Mouse (Mus musculus): ENCODE data around the gene Maco1. TPM values are rescaled to one million over a fixed set of nuclear protein-coding genes. Genes with fewer than 3 reads are reported as not detected.
"Not testable (repeated sequence)": the region's sequence is repeated elsewhere in the genome, so short reads cannot be mapped to it uniquely, and the experiment has no call there.

Gene Maco1
- total RNA-seq, 2 experiments from 2014 or later, result 19.4 to 36.0 TPM

GRCm38 (mm10) chr4:134826348-134826747, 26.8 kb downstream of the Maco1 start:
- ATAC-seq (replicated peaks; ENCODE audit: low FRiP score, poor library complexity, severe bottlenecking), result no peak

- not testable (repeated sequence) for ATAC-seq (replicated peaks; ENCODE audit: low FRiP score, poor library complexity, severe bottlenecking)
Measured at GRCm38 (mm10) chr4:134825864-134826263, 27.3 kb downstream of the Maco1 start.

GRCm38 (mm10) chr4:134823560-134823959, 29.6 kb downstream of the Maco1 start:
- ATAC-seq (replicated peaks; ENCODE audit: low FRiP score, poor library complexity, severe bottlenecking), result no peak

- no peak for ATAC-seq (replicated peaks; ENCODE audit: low FRiP score, poor library complexity, severe bottlenecking)
Measured at GRCm38 (mm10) chr4:134821061-134821460, 32.1 kb downstream of the Maco1 start.

- ATAC-seq (replicated peaks; ENCODE audit: low FRiP score, poor library complexity, severe bottlenecking), result no peak
Measured at GRCm38 (mm10) chr4:134817706-134818105, 35.4 kb downstream of the Maco1 start.

- ATAC-seq (replicated peaks; ENCODE audit: low FRiP score, poor library complexity, severe bottlenecking), result no peak
Measured at GRCm38 (mm10) chr4:134814229-134814571, 38.9 kb downstream of the Maco1 start.

- ATAC-seq (replicated peaks; ENCODE audit: low FRiP score, poor library complexity, severe bottlenecking), result no peak
Measured at GRCm38 (mm10) chr4:134813406-134814228, 39.5 kb downstream of the Maco1 start.

GRCm38 (mm10) chr4:134804765-134805164, 48.4 kb downstream of the Maco1 start:
- ATAC-seq (replicated peaks; ENCODE audit: low FRiP score, poor library complexity, severe bottlenecking), result no peak

- ATAC-seq (replicated peaks; ENCODE audit: low FRiP score, poor library complexity, severe bottlenecking), result no peak
Measured at GRCm38 (mm10) chr4:134802765-134803164, 50.4 kb downstream of the Maco1 start.

GRCm38 (mm10) chr4:134802155-134802554, 51.0 kb downstream of the Maco1 start:
- ATAC-seq (replicated peaks; ENCODE audit: low FRiP score, poor library complexity, severe bottlenecking), result no peak

GRCm38 (mm10) chr4:134800693-134801092, 52.5 kb downstream of the Maco1 start:
- no peak for ATAC-seq (replicated peaks; ENCODE audit: low FRiP score, poor library complexity, severe bottlenecking)

GRCm38 (mm10) chr4:134800098-134800497, 53.0 kb downstream of the Maco1 start:
- ATAC-seq (replicated peaks; ENCODE audit: low FRiP score, poor library complexity, severe bottlenecking), result no peak

- ATAC-seq (replicated peaks; ENCODE audit: low FRiP score, poor library complexity, severe bottlenecking), result peak; percentile 84
Measured at GRCm38 (mm10) chr4:134799272-134799671, 53.9 kb downstream of the Maco1 start.

- ATAC-seq (replicated peaks; ENCODE audit: low FRiP score, poor library complexity, severe bottlenecking), result no peak
Measured at GRCm38 (mm10) chr4:134798861-134799260, 54.3 kb downstream of the Maco1 start.

GRCm38 (mm10) chr4:134797621-134798020, 55.5 kb downstream of the Maco1 start:
- ATAC-seq (replicated peaks; ENCODE audit: low FRiP score, poor library complexity, severe bottlenecking), result no peak

- no peak for ATAC-seq (replicated peaks; ENCODE audit: low FRiP score, poor library complexity, severe bottlenecking)
Measured at GRCm38 (mm10) chr4:134796581-134797361, 56.4 kb downstream of the Maco1 start.

- no peak for ATAC-seq (replicated peaks; ENCODE audit: low FRiP score, poor library complexity, severe bottlenecking)
Measured at GRCm38 (mm10) chr4:134795819-134796485, 57.2 kb downstream of the Maco1 start.

- not testable (repeated sequence) for ATAC-seq (replicated peaks; ENCODE audit: low FRiP score, poor library complexity, severe bottlenecking)
Measured at GRCm38 (mm10) chr4:134794959-134795358, 58.2 kb downstream of the Maco1 start.

- peak; percentile 64; the same call in 1 of the 2 replicates for ATAC-seq (replicated peaks; ENCODE audit: low FRiP score, poor library complexity, severe bottlenecking)
Measured at GRCm38 (mm10) chr4:134793213-134793956, 59.8 kb downstream of the Maco1 start.

GRCm38 (mm10) chr4:134791731-134792130, 61.4 kb downstream of the Maco1 start:
- no peak for ATAC-seq (replicated peaks; ENCODE audit: low FRiP score, poor library complexity, severe bottlenecking)

All from erythroblast, adult 5-6 weeks (primary cell).